Mouse (Mus musculus) lung, embryonic 15.5 days (tissue): Measurements from ENCODE around the gene Ccdc134. TPM values are rescaled to one million over a fixed set of nuclear protein-coding genes. Genes with fewer than 3 reads are reported as not detected.

Source experiments
- ATAC-seq: fragments of 200-750 bp; cut with Nextera tagmentation; 2 replicates; pipeline ENCODE4 v1.8.0; 2017; ENCODE audit warnings: moderate number of reproducible peaks, borderline replicate concordance; ENCODE audit not compliant: low FRiP score, low TSS enrichment; ENCODE audit errors: extremely low read depth
- H3K27ac ChIP-seq: fragments of 300-500 bp; sonication (generic); 2 replicates; pipeline ENCODE4 v1.5.1; 2015; ENCODE audit warnings: moderate library complexity, mild to moderate bottlenecking, inconsistent platforms
- H3K27me3 ChIP-seq: fragments of 300-500 bp; sonication (generic); 2 replicates; pipeline ENCODE4 v1.6.1; 2015; ENCODE audit warnings: inconsistent platforms
- H3K36me3 ChIP-seq: fragments of 300-500 bp; sonication (generic); 2 replicates; pipeline ENCODE4 v1.6.1; 2015; ENCODE audit warnings: inconsistent platforms
- H3K4me1 ChIP-seq: fragments of 300-500 bp; sonication (generic); 2 replicates; pipeline ENCODE4 v1.6.1; 2015; ENCODE audit warnings: inconsistent platforms
- H3K4me2 ChIP-seq: fragments of 300-500 bp; sonication (generic); 2 replicates; pipeline ENCODE4 v1.6.1; 2015; ENCODE audit warnings: inconsistent platforms, mild to moderate bottlenecking, moderate library complexity
- H3K4me3 ChIP-seq: fragments of 300-500 bp; sonication (generic); 2 replicates; pipeline ENCODE4 v1.5.1; 2015; ENCODE audit warnings: mild to moderate bottlenecking, inconsistent platforms
- H3K9ac ChIP-seq: fragments of 300-500 bp; sonication (generic); 2 replicates; pipeline ENCODE4 v1.6.1; 2015; ENCODE audit warnings: inconsistent platforms
- H3K9me3 ChIP-seq: fragments of 300-500 bp; sonication (generic); 2 replicates; pipeline ENCODE4 v1.6.1; 2016; ENCODE audit warnings: inconsistent platforms
- WGBS: fragments of 180-500 bp; shearing (Covaris S2); methylation state at CpG from one replicate; pipeline ENCODE4 v1.1.7; 2015; 5-methylcytosine and 5-hydroxymethylcytosine counted together
- polyA plus RNA-seq: library from polyadenylated mRNA; unstranded; fragments of >200 nt; fragmentation: Nextera tagmentation; extraction: Ambion mirVana; gene quantifications from 2 replicates; pipeline ENCODE4 v1.2.1, GENCODE M21; 2015

The Ccdc134 gene
- polyA plus RNA-seq, 1 experiment from 2014 or later = 20.9 TPM

GRCm38 (mm10) chr15:82181131-82181530 lies 53.4 kb downstream of the Ccdc134 start:
- Histone ChIP-seq H3K9me3 (no peaks in the 10 kb centered on the region), H3K4me3 (no peak overlapping the region), H3K4me1 (no peaks in the 10 kb centered on the region), H3K36me3 (peaks cover 99% of the 10 kb centered on the region), H3K4me2 (no peak overlapping the region), H3K27ac (no peak overlapping the region), H3K9ac (no peak overlapping the region), H3K27me3 (no peaks in the 10 kb centered on the region)
- 70% methylated on average over 5 of the region's 5 CpGs for WGBS
- ATAC-seq = no peak

GRCm38 (mm10) chr15:82182311-82182710 lies 54.6 kb downstream of the Ccdc134 start:
- WGBS = 96% methylated on average over 4 of the region's 4 CpGs
- no peaks in the 10 kb centered on the region for H3K27me3 ChIP-seq
- H3K27ac ChIP-seq = no peak overlapping the region
- H3K4me3 ChIP-seq = no peak overlapping the region
- H3K4me2 ChIP-seq = no peak overlapping the region
- ATAC-seq = no peak
- H3K4me1 ChIP-seq = no peaks in the 10 kb centered on the region
- H3K36me3 ChIP-seq = peaks cover 100% of the 10 kb centered on the region
- H3K9ac ChIP-seq = no peak overlapping the region
- no peaks in the 10 kb centered on the region for H3K9me3 ChIP-seq

GRCm38 (mm10) chr15:82183596-82183995 lies 55.9 kb downstream of the Ccdc134 start:
- no peaks in the 10 kb centered on the region for H3K9me3 ChIP-seq
- H3K4me1 ChIP-seq = no peaks in the 10 kb centered on the region
- no peak overlapping the region for H3K27ac ChIP-seq
- ATAC-seq = no peak
- no peaks in the 10 kb centered on the region for H3K27me3 ChIP-seq
- H3K9ac ChIP-seq = no peak overlapping the region
- no peak overlapping the region for H3K4me3 ChIP-seq
- WGBS = 56% methylated on average over 10 of the region's 10 CpGs
- H3K36me3 ChIP-seq = peaks cover 100% of the 10 kb centered on the region
- no peak overlapping the region for H3K4me2 ChIP-seq

- no peak overlapping the region for H3K27ac ChIP-seq
- no peaks in the 10 kb centered on the region for H3K4me1 ChIP-seq
- H3K4me3 ChIP-seq = no peak overlapping the region
- no peaks in the 10 kb centered on the region for H3K27me3 ChIP-seq
- H3K9me3 ChIP-seq = no peaks in the 10 kb centered on the region
- peaks cover 100% of the 10 kb centered on the region for H3K36me3 ChIP-seq
- 76% methylated on average over 7 of the region's 7 CpGs for WGBS
- no peak overlapping the region for H3K4me2 ChIP-seq
- no peak overlapping the region for H3K9ac ChIP-seq
- 0 out of 2 replicates have a peak, but pooled peaks have one; percentile 5 for ATAC-seq
Measured at GRCm38 (mm10) chr15:82184183-82184582, 56.5 kb downstream of the Ccdc134 start.

GRCm38 (mm10) chr15:82184656-82185055 lies 56.9 kb downstream of the Ccdc134 start:
- H3K4me3 ChIP-seq = no peak overlapping the region
- H3K4me2 ChIP-seq = no peak overlapping the region
- no peaks in the 10 kb centered on the region for H3K9me3 ChIP-seq
- H3K27me3 ChIP-seq = no peaks in the 10 kb centered on the region
- no peak overlapping the region for H3K9ac ChIP-seq
- ATAC-seq = no peak
- peaks cover 100% of the 10 kb centered on the region for H3K36me3 ChIP-seq
- WGBS = 79% methylated on average over 10 of the region's 10 CpGs
- no peaks in the 10 kb centered on the region for H3K4me1 ChIP-seq
- no peak overlapping the region for H3K27ac ChIP-seq

GRCm38 (mm10) chr15:82185062-82185783 lies 57.5 kb downstream of the Ccdc134 start:
- WGBS = 79% methylated on average over 14 of the region's 14 CpGs
- Histone ChIP-seq H3K9me3 (no peaks in the 10 kb centered on the region), H3K4me2 (no peak overlapping the region), H3K27ac (no peak overlapping the region), H3K27me3 (no peaks in the 10 kb centered on the region), H3K4me1 (no peaks in the 10 kb centered on the region), H3K4me3 (no peak overlapping the region), H3K9ac (no peak overlapping the region), H3K36me3 (peaks cover 94% of the 10 kb centered on the region)
- ATAC-seq = no peak

- no peak for ATAC-seq
- no peaks in the 10 kb centered on the region for H3K4me1 ChIP-seq
- H3K9ac ChIP-seq = no peak overlapping the region
- H3K4me2 ChIP-seq = no peak overlapping the region
- H3K9me3 ChIP-seq = no peaks in the 10 kb centered on the region
- no peak overlapping the region for H3K27ac ChIP-seq
- 67% methylated on average over 14 of the region's 14 CpGs for WGBS
- H3K36me3 ChIP-seq = peaks cover 86% of the 10 kb centered on the region
- no peaks in the 10 kb centered on the region for H3K27me3 ChIP-seq
- no peak overlapping the region for H3K4me3 ChIP-seq
Measured at GRCm38 (mm10) chr15:82186131-82186530, 58.4 kb downstream of the Ccdc134 start.

- Histone ChIP-seq H3K9ac (no peak overlapping the region), H3K4me2 (no peak overlapping the region), H3K4me3 (no peak overlapping the region), H3K27ac (no peak overlapping the region), H3K36me3 (peaks cover 86% of the 10 kb centered on the region), H3K4me1 (no peaks in the 10 kb centered on the region), H3K9me3 (no peaks in the 10 kb centered on the region), H3K27me3 (no peaks in the 10 kb centered on the region)
- no peak for ATAC-seq
- WGBS = 82% methylated on average over 5 of the region's 5 CpGs
Measured at GRCm38 (mm10) chr15:82186931-82187330, 59.2 kb downstream of the Ccdc134 start.

- Histone ChIP-seq H3K27ac (no peak overlapping the region), H3K9me3 (no peaks in the 10 kb centered on the region), H3K4me2 (no peak overlapping the region), H3K4me3 (no peak overlapping the region), H3K9ac (no peak overlapping the region), H3K4me1 (no peaks in the 10 kb centered on the region), H3K36me3 (peaks cover 86% of the 10 kb centered on the region), H3K27me3 (no peaks in the 10 kb centered on the region)
- WGBS = 85% methylated on average over 4 of the region's 4 CpGs
- ATAC-seq = no peak
Measured at GRCm38 (mm10) chr15:82187401-82187800, 59.7 kb downstream of the Ccdc134 start.

- no peak overlapping the region for H3K4me3 ChIP-seq
- no peak overlapping the region for H3K27ac ChIP-seq
- 91% methylated on average over 1 of the region's 1 CpGs for WGBS
- no peak overlapping the region for H3K4me2 ChIP-seq
- H3K36me3 ChIP-seq = peaks cover 86% of the 10 kb centered on the region
- no peak overlapping the region for H3K9ac ChIP-seq
- H3K4me1 ChIP-seq = no peaks in the 10 kb centered on the region
- ATAC-seq = no peak
- H3K9me3 ChIP-seq = no peaks in the 10 kb centered on the region
- H3K27me3 ChIP-seq = no peaks in the 10 kb centered on the region
Measured at GRCm38 (mm10) chr15:82187924-82188323, 60.2 kb downstream of the Ccdc134 start.

GRCm38 (mm10) chr15:82188481-82189240 lies 60.9 kb downstream of the Ccdc134 start:
- peaks cover 86% of the 10 kb centered on the region for H3K36me3 ChIP-seq
- no peak overlapping the region for H3K27ac ChIP-seq
- H3K27me3 ChIP-seq = no peaks in the 10 kb centered on the region
- no peak overlapping the region for H3K9ac ChIP-seq
- H3K4me1 ChIP-seq = no peaks in the 10 kb centered on the region
- 95% methylated on average over 10 of the region's 10 CpGs for WGBS
- H3K4me2 ChIP-seq = no peak overlapping the region
- ATAC-seq = no peak
- no peaks in the 10 kb centered on the region for H3K9me3 ChIP-seq
- H3K4me3 ChIP-seq = no peak overlapping the region
